Mouse (Mus musculus) bone marrow, adult 2 months (tissue): ENCODE measurements around the gene Raf1. TPM values are rescaled to one million over a fixed set of nuclear protein-coding genes. Genes with fewer than 3 reads are reported as not detected.

Source experiments
- H3K27ac ChIP-seq: fragments of 200-500 bp; 2 replicates; pipeline ENCODE4 v1.5.1; 2012; ENCODE audit warnings: low read depth, mild to moderate bottlenecking, control low read depth, inconsistent platforms, low read length; ENCODE audit not compliant: control insufficient read depth, poor library complexity, insufficient read depth
- H3K4me1 ChIP-seq: fragments of 200-500 bp; 2 replicates; pipeline ENCODE4 v1.6.1; 2011; ENCODE audit warnings: low read length; ENCODE audit not compliant: control insufficient read depth, insufficient read depth
- H3K4me3 ChIP-seq: fragments of 200-500 bp; replicated peaks from 2 replicates; pipeline ENCODE3; 2011; ENCODE audit warnings: mild to moderate bottlenecking, low read depth, low read length, control low read depth; ENCODE audit not compliant: control insufficient read depth
- CTCF ChIP-seq: fragments of 200-500 bp; IDR thresholded peaks from 2 replicates; pipeline ENCODE4 v1.5.1; 2011; ENCODE audit warnings: low read length, control low read depth; ENCODE audit not compliant: control insufficient read depth, insufficient read depth
- POLR2A ChIP-seq: fragments of 200-500 bp; IDR thresholded peaks from 2 replicates; pipeline ENCODE4 v1.6.1; 2011; ENCODE audit warnings: low read depth, mild to moderate bottlenecking, control low read depth, low read length, borderline replicate concordance; ENCODE audit not compliant: control insufficient read depth
- WGBS: fragments of 180-500 bp; shearing (Covaris S2); methylation state at CpG from one replicate; pipeline ENCODE4 v1.1.7; 2018; 5-methylcytosine and 5-hydroxymethylcytosine counted together
- polyA plus RNA-seq: library from polyadenylated mRNA; stranded (reverse); fragments of >200 nt; gene quantifications from 2 replicates; pipeline ENCODE4 v1.2.4, GENCODE M21; 2011; ENCODE audit warnings: low replicate concordance; ENCODE audit not compliant: missing spikeins, insufficient read depth, insufficient read length

Raf1 gene
- polyA plus RNA-seq, 1 experiment: 65.4 TPM

DNA sequence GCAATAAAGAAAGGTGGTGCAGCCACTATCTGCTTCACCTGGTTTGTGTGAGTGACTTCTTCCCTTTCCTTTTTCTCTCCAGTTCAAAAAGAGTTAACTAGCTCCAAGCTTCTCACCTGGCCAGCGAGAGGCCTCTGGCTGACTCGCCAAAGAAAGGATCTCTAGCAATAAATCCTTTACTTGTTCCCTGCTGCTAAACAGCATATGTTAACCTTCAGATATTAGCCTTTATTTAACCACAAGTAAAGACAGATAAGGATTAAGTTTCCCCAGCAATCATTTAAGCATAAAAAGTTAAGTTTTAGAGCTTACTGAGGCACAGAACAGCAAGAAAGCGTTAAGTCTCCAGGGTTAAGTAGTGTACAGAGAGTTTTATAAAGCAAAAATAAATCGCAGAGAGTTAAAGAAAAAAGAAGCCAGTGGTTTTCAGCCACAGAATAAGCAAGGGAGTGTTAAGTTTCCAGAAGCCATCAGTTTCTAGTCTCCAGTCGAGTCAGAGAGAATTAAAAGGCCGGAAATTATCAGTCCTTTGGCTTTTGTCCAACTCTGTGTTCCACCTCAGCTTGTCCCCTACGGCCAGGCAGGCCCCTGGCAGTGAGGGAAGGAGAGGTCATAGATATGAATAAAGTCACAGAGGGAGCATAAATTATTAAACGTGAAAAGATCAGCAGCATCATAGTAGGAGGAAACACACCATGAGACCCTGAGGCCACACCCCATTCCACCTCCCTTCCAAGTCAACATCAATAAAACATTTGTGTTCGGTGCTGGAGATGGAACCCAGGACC lies 15.9 kb upstream of the Raf1 start:
- TF ChIP-seq POLR2A: no peak
- no peak for TF ChIP-seq CTCF
- Histone ChIP-seq H3K27ac (no peak overlapping the region), H3K4me1 (no peaks in the 10 kb centered on the region), H3K4me3 (no peak overlapping the region)
- 82% methylated on average over 9 of the region's 9 CpGs for WGBS

GRCm38 (mm10) chr6:115690105-115690504 lies 13.7 kb upstream of the Raf1 start:
- Histone ChIP-seq H3K4me3 (no peak overlapping the region), H3K27ac (no peak overlapping the region), H3K4me1 (no peaks in the 10 kb centered on the region)
- TF ChIP-seq CTCF (no peak), POLR2A (no peak)
- WGBS: 76% methylated on average over 4 of the region's 4 CpGs

DNA sequence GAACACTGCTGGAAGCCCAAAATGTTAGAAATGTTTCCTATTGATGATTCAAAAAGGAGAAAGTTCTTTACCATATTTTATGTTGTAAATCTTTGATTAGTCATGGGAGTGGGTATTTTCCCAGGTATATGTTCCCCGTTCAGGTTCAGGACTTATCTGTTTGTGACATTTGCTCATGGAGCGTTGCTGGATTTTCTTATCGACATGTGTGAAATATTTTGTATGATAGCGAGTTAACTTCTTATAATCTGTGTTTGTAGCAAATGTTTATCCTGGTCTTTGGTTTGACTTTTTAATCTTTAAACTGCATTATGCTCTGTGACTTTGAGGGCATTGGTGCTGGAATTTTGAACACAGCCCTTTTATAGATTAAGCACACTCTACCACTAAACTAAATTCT lies 12.2 kb upstream of the Raf1 start:
- H3K27ac ChIP-seq: no peak overlapping the region
- no peak for TF ChIP-seq POLR2A
- no peak for TF ChIP-seq CTCF
- WGBS: 64% methylated on average over 4 of the region's 4 CpGs
- no peaks in the 10 kb centered on the region; the same call in 1 of the 2 replicates for H3K4me1 ChIP-seq
- H3K4me3 ChIP-seq: no peak overlapping the region

- TF ChIP-seq CTCF (no peak), POLR2A (no peak)
- H3K4me3 ChIP-seq: no peak overlapping the region
- no peak overlapping the region for H3K27ac ChIP-seq
- H3K4me1 ChIP-seq: no peaks in the 10 kb centered on the region; the same call in 1 of the 2 replicates
- WGBS: 77% methylated on average over 3 of the region's 3 CpGs
These were observed 11.3 kb upstream of the Raf1 start for GRCm38 (mm10) chr6:115687753-115688152.

- no peak for TF ChIP-seq CTCF
- TF ChIP-seq POLR2A: no peak
- H3K4me1 ChIP-seq: no peaks in the 10 kb centered on the region; the same call in 1 of the 2 replicates
- no peak overlapping the region for H3K4me3 ChIP-seq
- 64% methylated on average over 11 of the region's 11 CpGs for WGBS
- no peak overlapping the region for H3K27ac ChIP-seq
These were observed 8.6 kb upstream of the Raf1 start for GRCm38 (mm10) chr6:115684851-115685646.

DNA sequence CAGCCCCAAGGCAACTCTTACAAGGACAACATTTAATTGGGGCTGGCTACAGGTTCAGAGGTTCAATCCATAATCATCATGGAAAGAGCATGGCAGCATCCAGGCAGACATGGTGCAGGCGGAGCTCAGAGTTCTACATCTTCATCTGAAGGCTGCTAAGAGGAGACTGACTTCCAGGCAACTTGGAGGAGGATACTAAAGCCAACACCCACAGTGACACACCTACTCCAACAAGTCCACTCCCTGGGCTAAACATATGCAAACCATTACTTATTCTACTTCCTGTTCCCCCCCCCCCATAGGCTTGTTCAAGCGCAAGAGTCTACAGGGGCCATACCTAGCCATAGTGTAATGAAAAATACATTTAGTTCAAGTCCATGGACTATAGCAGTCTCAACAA lies 7.8 kb upstream of the Raf1 start:
- TF ChIP-seq POLR2A: no peak
- no peak for TF ChIP-seq CTCF
- H3K4me1 ChIP-seq: no peaks in the 10 kb centered on the region; the same call in 1 of the 2 replicates
- no peak overlapping the region for H3K4me3 ChIP-seq
- 86% methylated on average over 2 of the region's 2 CpGs for WGBS
- H3K27ac ChIP-seq: no peak overlapping the region

DNA sequence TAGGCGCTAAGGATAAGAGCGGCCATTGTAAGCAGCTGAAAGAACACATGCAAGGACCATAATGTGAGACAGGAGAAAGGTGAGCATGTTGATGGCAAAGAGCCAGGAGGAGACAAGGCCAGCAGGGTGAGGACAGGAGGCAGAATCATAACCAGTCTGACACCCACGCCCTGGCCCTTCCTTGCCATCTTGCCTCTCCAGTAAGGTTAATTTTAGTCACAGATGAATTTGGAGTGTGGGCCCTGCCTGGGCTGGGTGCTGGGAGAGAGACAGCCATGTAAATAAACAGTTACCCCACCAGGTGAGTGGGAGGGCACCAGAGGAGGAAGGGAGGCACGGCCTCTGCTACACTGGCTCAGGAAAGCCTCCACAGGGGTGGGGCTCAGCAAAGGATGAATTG lies 4.6 kb upstream of the Raf1 start:
- WGBS: 79% methylated on average over 4 of the region's 4 CpGs
- Histone ChIP-seq H3K4me1 (no peaks in the 10 kb centered on the region; the same call in 1 of the 2 replicates), H3K27ac (no peak overlapping the region), H3K4me3 (no peak overlapping the region)
- TF ChIP-seq CTCF (no peak), POLR2A (no peak)

DNA sequence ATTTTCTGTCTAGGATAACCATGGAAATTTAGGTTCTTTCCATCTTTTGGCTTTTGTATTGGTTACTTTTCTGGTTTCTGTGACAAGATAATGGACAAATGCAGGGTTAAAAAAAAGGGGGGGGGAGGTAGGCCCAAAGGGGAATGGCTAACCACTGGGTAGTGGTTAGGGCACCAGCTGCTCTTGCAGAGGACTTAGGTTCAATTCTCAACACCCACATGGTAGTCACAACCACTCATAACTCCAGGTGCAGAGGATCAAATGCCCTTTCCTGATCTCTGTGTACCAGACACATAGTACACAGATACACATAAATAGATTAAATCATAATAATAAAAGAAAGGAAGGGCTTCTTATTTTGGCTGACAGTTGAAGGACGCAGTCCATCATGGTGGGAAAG lies 1.6 kb upstream of the Raf1 start:
- Histone ChIP-seq H3K4me3 (no peak overlapping the region), H3K4me1 (no peaks in the 10 kb centered on the region; the same call in 1 of the 2 replicates), H3K27ac (no peak overlapping the region)
- WGBS: 88% methylated on average over 1 of the region's 1 CpGs
- TF ChIP-seq POLR2A (no peak), CTCF (no peak)
